Mouse (Mus musculus) layer of hippocampus, postnatal 36 days (tissue): ENCODE data around the gene H2-Ob. TPM values are rescaled to one million over a fixed set of nuclear protein-coding genes. Genes with fewer than 3 reads are reported as not detected.

Experiments used
- DNase-seq, 2 experiments: peaks; one replicate each; pipeline ENCODE4 v3.0.0; 2022
- total RNA-seq, 2 experiments: library from RNA; stranded (reverse); gene quantifications; 2 replicates each; pipeline ENCODE4 v1.2.3; 2021

The H2-Ob gene
- total RNA-seq, 2 experiments from 2014 or later: 0.47 TPM; not detected in 1

DNA sequence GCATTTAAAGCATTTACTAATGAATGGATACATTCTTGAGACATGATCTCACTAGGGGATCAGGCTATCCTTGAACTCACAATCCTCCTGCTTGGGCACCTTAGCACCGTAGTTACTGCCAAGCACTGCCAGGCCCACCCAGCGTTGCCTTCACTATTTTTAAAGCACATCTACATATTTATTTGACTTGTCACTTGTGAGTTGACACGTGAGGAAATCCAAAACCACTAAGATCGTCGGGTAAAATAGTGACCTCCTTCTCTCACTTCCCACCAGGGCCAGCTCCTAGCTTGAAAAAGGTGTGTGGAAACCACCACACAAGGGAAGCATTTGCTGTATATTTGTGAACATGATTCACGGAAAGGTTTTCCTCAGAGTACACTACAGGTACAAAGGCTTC, 48.3 kb downstream of the H2-Ob start:
- no peak for DNase-seq

DNA sequence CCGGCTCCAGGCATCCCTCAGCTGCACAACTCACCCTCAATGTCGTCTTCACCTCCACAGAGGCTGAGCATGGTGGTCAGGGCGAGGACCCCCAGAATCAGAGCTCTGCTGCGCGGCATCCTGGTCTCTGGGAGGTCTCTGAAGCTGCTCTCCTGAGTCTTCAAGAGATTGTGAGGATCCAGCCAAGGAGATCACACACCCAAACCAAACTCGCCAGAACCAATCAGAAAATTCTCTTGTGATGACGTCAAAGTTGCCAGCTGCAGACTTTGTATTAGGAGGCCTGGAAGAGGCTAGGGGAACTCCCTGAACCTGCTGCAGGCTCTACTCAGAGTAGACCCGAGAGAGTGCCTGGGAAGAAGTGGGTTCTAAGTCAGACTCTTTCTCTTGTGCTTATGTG, 48.9 kb downstream of the H2-Ob start, which contains the start of gene H2-Aa:
TSS of gene H2-Aa (minus strand) at position 176 of the 400 bp plus-strand sequence.
- DNase-seq: peak; percentile 59 to 70

DNA sequence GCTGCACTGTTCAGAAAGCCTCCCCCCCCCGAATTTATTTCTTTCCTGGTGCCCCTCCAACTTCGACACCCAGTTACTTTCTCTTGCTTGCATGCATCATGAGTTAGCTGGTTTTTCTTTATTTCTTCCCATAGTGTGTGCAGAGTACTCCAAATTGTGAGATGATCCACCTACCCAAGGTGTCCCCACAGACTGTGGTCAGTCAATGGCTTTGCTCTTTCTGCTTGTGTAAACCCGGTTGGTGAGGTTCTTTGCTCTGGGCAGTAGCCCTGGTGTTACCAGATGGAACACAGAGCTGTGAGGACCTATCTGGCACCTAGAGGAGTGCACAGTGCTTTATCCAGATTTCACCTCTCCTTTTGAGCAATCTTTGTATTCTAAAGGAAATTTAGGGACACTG, 49.4 kb downstream of the H2-Ob start:
- DNase-seq: no peak

DNA sequence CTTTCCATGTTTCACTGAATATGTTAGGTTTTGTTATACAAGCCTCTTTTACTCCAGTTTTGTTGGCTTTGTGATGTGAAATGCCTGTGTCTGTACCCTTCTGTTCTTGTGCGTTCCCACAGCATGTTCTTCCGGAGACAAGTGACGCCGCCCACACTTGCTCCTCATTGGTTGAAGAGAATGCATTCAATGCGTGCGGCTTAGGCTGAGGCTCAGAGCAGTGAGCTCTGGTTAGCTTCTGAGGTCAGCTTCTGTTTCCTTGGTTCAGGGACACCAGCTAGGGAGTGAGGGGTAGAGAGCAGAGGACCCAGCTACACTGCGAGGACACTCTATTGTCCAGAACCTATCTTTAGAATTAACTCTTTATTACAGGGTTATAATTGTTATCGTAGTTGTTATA, 52.9 kb downstream of the H2-Ob start:
- peak; percentile 67 to 72 for DNase-seq

DNA sequence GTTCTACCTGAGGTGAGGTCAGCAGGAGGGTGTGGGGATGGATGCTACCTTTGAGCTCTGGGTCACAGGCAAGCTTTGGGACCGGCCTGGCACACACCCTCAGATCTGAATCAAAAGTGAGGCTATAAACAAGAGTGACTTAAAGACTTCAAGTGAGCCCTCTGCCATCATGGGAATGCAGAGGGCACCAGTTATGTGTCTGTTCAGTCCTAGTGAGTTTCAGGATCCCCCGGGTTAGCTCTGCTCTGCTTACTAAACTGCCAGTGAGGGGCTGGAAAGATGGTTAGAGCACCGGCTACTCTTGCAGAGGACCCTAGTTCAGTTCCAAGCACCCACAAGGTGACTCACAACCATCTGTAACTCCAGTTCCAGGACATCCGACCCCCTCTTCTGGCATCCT, 53.9 kb downstream of the H2-Ob start:
- no peak for DNase-seq

DNA sequence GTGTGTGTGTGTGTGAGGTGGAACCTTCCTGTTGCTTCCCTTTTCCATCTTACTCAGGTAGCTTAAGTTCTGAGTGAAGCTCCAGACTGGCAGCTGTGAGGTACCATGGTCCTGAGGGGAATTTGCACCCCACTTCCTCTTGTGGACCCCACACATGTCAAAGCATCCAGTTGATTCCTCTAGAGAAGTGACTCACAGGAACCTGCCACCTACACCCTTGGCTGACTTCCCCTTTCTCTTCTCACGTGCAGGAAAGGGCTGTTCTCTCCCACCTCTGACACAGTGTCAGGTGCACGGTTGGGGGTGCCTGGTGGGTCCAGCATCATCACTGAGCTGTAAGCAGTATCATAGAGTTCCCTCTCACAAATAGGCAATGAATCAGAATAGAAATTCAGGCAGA, 54.8 kb downstream of the H2-Ob start:
- DNase-seq: no peak

DNA sequence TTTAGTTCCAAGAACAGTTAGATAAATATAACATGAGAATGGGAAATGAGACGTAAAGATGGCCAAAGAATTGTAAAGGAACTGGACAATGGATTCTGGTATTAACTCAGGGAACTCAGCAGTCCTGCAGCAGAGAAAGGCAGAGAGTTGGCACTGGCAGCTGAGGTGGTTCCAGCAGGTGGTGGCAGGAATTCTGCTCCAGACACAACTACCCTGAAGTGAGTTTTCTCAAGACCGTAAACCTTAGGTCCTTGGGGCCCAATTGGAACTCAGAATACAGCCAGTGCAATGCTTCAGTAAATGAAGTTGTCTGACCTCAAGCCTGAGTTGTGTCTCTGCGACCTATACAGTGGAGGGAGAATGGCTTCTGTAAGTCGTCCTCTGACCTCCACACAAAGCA, 55.5 kb downstream of the H2-Ob start:
- DNase-seq: no peak

DNA sequence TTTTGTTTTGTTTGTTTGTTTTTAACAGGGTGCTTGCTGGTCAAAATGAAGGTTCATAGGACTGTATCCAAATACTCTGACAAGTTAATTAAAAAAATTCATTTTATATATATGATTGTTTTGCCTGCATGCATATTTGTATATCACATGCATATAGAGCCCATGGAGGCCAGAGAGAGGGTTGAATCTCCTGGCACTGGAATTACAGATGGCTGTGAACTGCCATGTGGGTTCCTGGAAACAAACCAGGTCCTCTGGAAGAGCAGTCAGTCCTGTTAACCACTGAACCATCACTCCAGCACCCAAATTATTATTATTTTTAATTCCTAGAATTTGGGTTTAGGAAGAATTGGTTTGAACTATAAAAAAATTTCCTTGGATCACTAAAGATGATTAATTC, 56.6 kb downstream of the H2-Ob start:
- no peak for DNase-seq

DNA sequence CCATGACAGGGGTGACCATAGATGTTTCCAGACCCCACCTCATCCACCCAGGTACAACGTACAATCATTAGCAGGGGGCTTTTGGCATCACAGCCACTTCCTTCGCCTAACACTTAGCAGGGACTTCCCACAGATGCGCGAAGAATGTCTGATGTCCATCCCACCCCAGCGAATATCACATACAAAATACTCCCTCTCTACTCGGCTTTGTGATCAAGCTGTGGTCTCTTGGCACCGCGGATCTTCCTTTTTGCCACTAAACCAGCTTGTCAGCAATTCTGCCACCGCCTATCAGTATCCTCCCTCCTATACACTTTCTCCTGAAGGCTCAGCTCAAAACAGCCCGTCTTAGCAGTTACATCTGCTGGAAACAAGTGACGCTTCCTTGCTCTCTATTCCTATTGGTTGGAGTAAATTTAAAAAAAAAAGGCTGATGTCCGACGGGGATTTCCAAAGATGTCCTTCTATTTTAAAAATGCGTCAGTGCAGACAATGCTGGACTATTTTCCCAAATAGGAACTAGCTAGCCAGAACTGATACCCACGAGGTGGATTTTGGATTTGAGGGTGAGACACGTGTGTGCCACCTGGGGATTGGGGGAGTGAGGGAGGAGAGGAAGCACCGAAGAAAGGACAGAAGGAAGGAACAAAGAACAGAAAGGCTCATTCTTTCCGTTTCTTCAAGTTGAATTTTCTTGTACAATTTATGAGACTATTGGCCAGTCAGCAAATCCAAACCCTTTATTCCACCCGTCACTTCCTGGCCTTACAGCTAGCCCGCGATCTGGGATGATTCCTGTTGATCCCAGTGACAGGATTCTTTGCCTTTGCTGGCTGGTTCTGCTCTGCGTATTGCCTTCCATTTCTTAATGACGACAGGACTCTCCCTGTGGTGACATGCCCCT, 57.4 kb downstream of the H2-Ob start:
- peak in 1 of 2 experiments; percentile 29 for DNase-seq

DNA sequence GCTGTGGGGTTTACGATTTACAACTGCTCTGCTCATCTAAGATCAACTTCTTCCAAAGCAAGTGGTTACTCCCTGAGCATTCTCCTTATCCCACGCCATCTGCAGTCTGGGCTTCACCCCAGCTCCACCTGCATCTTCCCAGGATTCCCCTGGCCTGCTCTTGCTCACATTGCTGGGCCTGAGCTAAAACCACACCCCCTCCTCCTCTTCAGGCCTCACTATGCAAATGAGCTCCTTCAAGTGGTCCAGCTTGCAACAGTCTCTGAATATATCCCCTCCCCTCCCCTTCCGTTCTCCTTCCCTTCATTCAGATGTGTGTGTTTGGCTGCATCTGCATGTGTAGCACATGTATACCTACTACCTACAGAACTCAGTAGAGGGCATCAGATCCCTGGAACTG, 60.7 kb downstream of the H2-Ob start:
- DNase-seq: no peak

DNA sequence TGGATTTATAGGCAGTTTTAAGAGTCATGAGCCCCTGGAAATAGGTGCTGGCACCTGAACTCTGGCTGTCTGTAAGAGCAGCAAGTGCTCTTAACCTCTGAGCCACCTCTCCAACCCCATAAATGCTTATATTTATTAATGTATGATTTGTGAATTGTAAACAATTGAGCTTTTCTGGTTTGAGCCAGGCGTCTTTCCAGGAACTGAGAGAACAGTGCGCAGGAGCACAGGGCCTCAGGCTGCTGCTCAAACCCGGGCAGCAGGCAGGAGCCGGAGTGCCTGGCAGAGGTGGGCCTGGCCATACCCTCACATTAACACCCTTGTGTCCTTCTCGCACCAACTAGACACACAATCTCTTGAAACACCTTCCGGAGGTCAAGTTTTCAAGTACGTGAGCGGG, 61.4 kb downstream of the H2-Ob start:
- no peak for DNase-seq

DNA sequence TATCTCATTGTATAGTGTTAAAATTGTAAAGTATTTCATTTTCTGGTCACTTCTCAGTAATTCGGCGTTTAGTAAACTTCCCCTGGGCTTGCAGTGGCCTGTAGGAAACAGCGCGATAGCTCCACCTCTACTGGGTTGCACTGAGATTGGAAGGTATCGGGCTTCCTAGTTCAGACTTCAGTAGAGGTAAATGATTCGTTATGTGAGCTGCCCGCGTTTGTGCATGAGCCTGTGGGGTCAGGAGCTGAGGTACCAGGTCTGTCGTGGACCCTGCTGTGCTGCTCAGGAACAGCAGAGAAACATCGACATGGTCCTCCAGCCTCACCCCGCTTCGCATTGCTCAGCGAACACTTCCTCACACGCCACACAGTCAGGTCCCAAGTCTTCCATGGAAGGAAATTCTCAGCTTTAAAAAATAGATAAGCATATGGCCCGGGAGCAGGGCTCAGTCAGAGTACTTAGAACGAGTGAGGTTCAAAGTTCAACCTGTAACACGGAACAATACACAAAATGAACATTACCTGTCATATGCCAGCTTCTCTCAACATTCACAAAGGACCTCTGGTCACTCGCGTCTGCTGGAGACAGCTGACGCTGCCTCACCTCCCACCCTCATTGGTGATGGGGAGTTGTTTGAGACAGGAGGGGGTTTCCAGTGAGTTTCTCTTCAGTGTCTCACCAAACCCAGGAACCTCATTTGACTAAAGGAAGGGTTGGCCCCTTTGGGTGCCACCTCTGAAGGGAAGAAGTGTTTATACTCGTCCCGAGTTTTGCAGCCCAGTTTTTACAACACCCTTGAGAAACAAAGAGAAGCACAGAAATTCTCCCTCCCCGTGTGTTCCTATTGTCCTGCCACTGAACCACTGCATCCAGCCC, 62.2 kb downstream of the H2-Ob start:
- DNase-seq: no peak

DNA sequence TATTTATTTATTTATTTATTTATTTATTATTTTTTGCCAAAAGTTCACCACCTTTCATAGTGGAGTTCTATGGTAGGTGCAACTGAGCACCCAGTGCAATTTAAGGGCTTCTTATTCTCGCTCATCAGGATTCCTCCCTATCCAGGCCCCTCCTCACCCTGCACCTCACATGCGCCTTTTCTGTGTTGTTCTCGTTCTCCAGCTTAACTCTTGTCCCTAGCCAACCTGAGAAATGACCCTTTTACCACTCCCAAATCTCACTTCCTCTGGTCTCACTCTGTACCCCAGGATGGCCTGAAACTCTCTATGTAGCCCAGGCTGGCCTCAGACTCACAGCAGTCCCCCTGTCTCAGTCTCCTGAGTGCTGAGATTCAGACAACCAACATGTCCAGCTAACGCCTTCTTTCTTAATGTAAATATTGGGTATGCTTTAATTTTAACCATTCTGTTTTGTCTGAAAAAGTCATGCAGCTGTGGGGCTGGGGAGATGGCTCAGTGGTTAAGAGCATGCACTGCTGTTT, 63.0 kb downstream of the H2-Ob start:
- no peak for DNase-seq

DNA sequence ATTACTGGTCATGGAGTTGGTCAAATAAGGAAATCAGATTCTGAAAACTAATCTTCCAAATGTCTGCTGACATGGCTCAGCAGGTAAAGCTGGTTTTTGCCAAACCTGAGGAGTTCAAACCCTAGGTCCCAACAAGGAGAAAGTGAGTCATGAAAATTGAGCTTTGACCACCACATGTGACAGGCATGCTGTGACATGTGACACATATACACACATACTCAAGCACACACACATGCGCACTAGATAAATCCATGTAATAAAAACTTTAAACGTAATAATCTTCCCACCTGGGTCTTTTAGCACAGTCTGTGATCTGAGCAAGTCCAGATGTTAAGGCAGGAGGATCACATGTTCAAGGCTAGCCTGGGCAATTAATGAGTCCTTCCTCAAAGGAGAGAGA, 65.1 kb downstream of the H2-Ob start:
- no peak for DNase-seq

Other genes starting within 250 kb of the H2-Ob start
- 10 to 100 TPM; 16.3 to 16.9 TPM for gene H2-K1, start 238.6 kb upstream of the H2-Ob start, total RNA-seq
- 10 to 100 TPM; 39.6 to 42.9 TPM for gene Ring1, start 214.2 kb upstream of the H2-Ob start, total RNA-seq
- 10 to 100 TPM; 60.2 to 61.7 TPM for gene H2-Ke6, start 210.8 kb upstream of the H2-Ob start, total RNA-seq
- gene Slc39a7, start 207.2 kb upstream of the H2-Ob start, total RNA-seq: 10 to 100 TPM; 88.5 to 92.6 TPM
- 10 to 100 TPM; 77.8 to 79.2 TPM for gene Rxrb, start 207.1 kb upstream of the H2-Ob start, total RNA-seq
- gene Col11a2, start 199.5 kb upstream of the H2-Ob start, total RNA-seq: 10 to 100 TPM; 20.3 to 21.8 TPM
- gene H2-Oa, start 146.6 kb upstream of the H2-Ob start, total RNA-seq: under 1 TPM; 0.35 to 0.42 TPM
- gene H2-DMa, start 119.4 kb upstream of the H2-Ob start, total RNA-seq: 10 to 100 TPM; 26.7 to 31.7 TPM
- gene Brd2, start 116.3 kb upstream of the H2-Ob start, total RNA-seq: 100 to 1,000 TPM; 182 to 193 TPM
- under 1 TPM; 0.67 to 0.96 TPM for gene H2-DMb2, start 95.6 kb upstream of the H2-Ob start, total RNA-seq
- gene H2-DMb1, start 85.8 kb upstream of the H2-Ob start, total RNA-seq: 1 to 10 TPM in 1 of 2 experiments, under 1 TPM in 1; 0.95 to 1.7 TPM
- 1 to 10 TPM; 3.4 to 3.5 TPM for gene Tap1, start 51.4 kb upstream of the H2-Ob start, total RNA-seq
- gene Psmb9, start 51.1 kb upstream of the H2-Ob start, total RNA-seq: 1 to 10 TPM; 1.2 to 1.7 TPM
- 1 to 10 TPM; 2.7 to 3.2 TPM for gene Psmb8, start 41.2 kb upstream of the H2-Ob start, total RNA-seq
- gene Tap2, start 35.4 kb upstream of the H2-Ob start, total RNA-seq: 10 to 100 TPM in 1 of 2 experiments, 1 to 10 TPM in 1; 8.5 to 10.3 TPM
- 1 to 10 TPM; 1.6 to 1.9 TPM for gene H2-Ab1, start 18.8 kb downstream of the H2-Ob start, total RNA-seq
- gene H2-Aa, start 48.9 kb downstream of the H2-Ob start, total RNA-seq: 1 to 10 TPM in 1 of 2 experiments, under 1 TPM in 1; 0.87 to 1.3 TPM
- 1 to 10 TPM; 1.3 TPM for gene H2-Eb1, start 67.0 kb downstream of the H2-Ob start, total RNA-seq
- not detected for gene H2-Eb2, start 86.8 kb downstream of the H2-Ob start, total RNA-seq
- under 1 TPM; 0.43 to 0.82 TPM for gene Btnl2, start 115.9 kb downstream of the H2-Ob start, total RNA-seq
- gene Btnl1, start 138.2 kb downstream of the H2-Ob start, total RNA-seq: not detected
- 1 to 10 TPM; 2.3 to 3.6 TPM for gene BC051142, start 159.9 kb downstream of the H2-Ob start, total RNA-seq
- not detected for gene Btnl4, start 238.4 kb downstream of the H2-Ob start, total RNA-seq